Mouse (Mus musculus): Measurements from ENCODE around the gene Mfrp.
A peak's percentile ranks its signal among the peaks of the same experiment; 100 is the strongest.

Gene Mfrp

GRCm38 (mm10) chr9:44126746-44127145, 25.2 kb downstream of the Mfrp start:
- ATAC-seq (ENCODE audit: insufficient number of reproducible peaks, low FRiP score, low TSS enrichment) = no peak

- no peak for ATAC-seq (ENCODE audit: insufficient number of reproducible peaks, low FRiP score, low TSS enrichment)
These were observed 25.8 kb downstream of the Mfrp start for GRCm38 (mm10) chr9:44127351-44127801.

GRCm38 (mm10) chr9:44129633-44130032, 28.1 kb downstream of the Mfrp start:
- no peak for ATAC-seq (ENCODE audit: insufficient number of reproducible peaks, low FRiP score, low TSS enrichment)

- ATAC-seq (ENCODE audit: insufficient number of reproducible peaks, low FRiP score, low TSS enrichment) = no peak
These were observed 28.5 kb downstream of the Mfrp start for GRCm38 (mm10) chr9:44130034-44130433.

- no peak for ATAC-seq (ENCODE audit: insufficient number of reproducible peaks, low FRiP score, low TSS enrichment)
These were observed 29.2 kb downstream of the Mfrp start for GRCm38 (mm10) chr9:44130581-44131275.

GRCm38 (mm10) chr9:44131276-44131590, 29.7 kb downstream of the Mfrp start:
- ATAC-seq (ENCODE audit: insufficient number of reproducible peaks, low FRiP score, low TSS enrichment) = no peak

GRCm38 (mm10) chr9:44132200-44132599, 30.7 kb downstream of the Mfrp start:
- ATAC-seq (ENCODE audit: insufficient number of reproducible peaks, low FRiP score, low TSS enrichment) = no peak

- ATAC-seq (ENCODE audit: insufficient number of reproducible peaks, low FRiP score, low TSS enrichment) = no peak
These were observed 31.8 kb downstream of the Mfrp start for GRCm38 (mm10) chr9:44133287-44133686.

- ATAC-seq (ENCODE audit: insufficient number of reproducible peaks, low FRiP score, low TSS enrichment) = peak; percentile 46
These were observed 32.7 kb downstream of the Mfrp start, which contains the start of gene Mcam for GRCm38 (mm10) chr9:44134101-44134850. Gene Mcam, plus strand, starts transcription at chr9:44134469.

GRCm38 (mm10) chr9:44134851-44135730, 33.6 kb downstream of the Mfrp start:
- ATAC-seq (ENCODE audit: insufficient number of reproducible peaks, low FRiP score, low TSS enrichment) = no peak

GRCm38 (mm10) chr9:44135731-44136411, 34.3 kb downstream of the Mfrp start:
- no peak for ATAC-seq (ENCODE audit: insufficient number of reproducible peaks, low FRiP score, low TSS enrichment)

GRCm38 (mm10) chr9:44137846-44138245, 36.3 kb downstream of the Mfrp start:
- no peak for ATAC-seq (ENCODE audit: insufficient number of reproducible peaks, low FRiP score, low TSS enrichment)

- no peak for ATAC-seq (ENCODE audit: insufficient number of reproducible peaks, low FRiP score, low TSS enrichment)
These were observed 40.4 kb downstream of the Mfrp start for GRCm38 (mm10) chr9:44141951-44142350.

- ATAC-seq (ENCODE audit: insufficient number of reproducible peaks, low FRiP score, low TSS enrichment) = no peak
These were observed 41.9 kb downstream of the Mfrp start for GRCm38 (mm10) chr9:44143421-44143820.

- ATAC-seq (ENCODE audit: insufficient number of reproducible peaks, low FRiP score, low TSS enrichment) = peak; percentile 38; the same call in 1 of the 2 replicates
These were observed 42.6 kb downstream of the Mfrp start for GRCm38 (mm10) chr9:44144023-44144717.

- ATAC-seq (ENCODE audit: insufficient number of reproducible peaks, low FRiP score, low TSS enrichment) = peak; percentile 42; the same call in 1 of the 2 replicates
These were observed 43.2 kb downstream of the Mfrp start for GRCm38 (mm10) chr9:44144718-44145060.

- no peak for ATAC-seq (ENCODE audit: insufficient number of reproducible peaks, low FRiP score, low TSS enrichment)
These were observed 45.8 kb downstream of the Mfrp start for GRCm38 (mm10) chr9:44147290-44147689.
